Mouse (Mus musculus): ENCODE data around the gene Troap. TPM values are rescaled to one million over a fixed set of nuclear protein-coding genes. Genes with fewer than 3 reads are reported as not detected.
A peak's percentile ranks its signal among the peaks of the same experiment; 100 is the strongest.

Gene Troap
- total RNA-seq, 2 experiments from 2014 or later, result not detected

DNA sequence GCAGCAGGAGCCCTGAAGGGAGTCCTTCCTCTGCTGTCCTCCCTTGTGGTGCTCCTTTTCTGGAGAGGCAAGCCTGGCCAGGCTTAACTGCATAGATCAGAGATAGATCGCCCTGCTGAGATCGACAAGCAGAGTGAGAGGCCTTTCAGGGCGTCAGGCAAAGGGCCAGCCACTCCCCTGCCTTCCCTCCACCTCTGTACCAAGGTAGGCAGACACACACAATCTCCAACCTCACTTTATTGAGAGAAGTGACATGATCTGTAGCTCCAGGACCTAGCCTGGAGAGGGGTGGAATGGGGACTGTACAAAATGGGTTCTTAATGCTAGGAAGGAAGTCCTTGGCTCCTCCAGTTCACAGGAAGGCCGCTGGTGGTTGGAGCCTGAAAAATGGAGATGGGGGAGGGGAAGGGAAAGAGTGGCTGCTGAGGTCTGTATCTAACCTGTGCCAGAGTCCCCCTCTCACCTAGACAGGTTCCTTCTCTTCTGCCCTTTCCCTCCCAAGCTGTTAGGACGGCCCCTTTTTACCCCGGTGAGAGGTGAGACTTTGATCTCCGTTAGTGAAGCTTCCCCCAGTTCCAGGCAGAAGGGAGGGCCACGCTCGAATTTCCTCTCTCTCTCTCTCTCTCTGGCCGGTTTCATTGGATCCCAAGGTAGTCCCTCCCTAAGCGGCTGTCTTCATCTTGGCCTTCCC lies 9.6 kb downstream of the Troap start:
- DNase-seq (ENCODE audit: low spot score in 2 of 2), result no peak

DNA sequence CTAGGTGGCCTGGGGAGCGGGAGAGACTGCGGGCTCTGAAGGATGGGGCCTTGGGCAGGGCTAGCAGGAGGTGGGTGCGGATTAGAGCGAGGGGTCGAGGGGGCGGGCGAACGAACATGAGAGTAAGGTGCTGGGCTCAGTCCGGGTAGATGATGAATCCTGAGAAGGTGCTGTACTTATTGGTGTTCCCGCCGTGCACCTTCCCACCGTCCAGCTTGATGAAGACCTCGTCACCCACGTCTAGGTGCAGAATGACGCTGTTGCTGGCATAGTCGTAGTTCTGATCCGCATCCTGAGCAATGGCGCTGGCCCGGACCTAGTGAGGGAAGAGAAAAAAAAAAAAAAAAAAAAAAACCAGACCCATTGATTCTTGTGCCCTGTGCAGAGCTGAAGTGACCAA lies 10.2 kb downstream of the Troap start:
- DNase-seq (ENCODE audit: low spot score in 2 of 2), result no peak

- DNase-seq (ENCODE audit: low spot score in 2 of 2), result no peak
Observed at GRCm38 (mm10) chr15:99085997-99086396, 11.6 kb downstream of the Troap start.

DNA sequence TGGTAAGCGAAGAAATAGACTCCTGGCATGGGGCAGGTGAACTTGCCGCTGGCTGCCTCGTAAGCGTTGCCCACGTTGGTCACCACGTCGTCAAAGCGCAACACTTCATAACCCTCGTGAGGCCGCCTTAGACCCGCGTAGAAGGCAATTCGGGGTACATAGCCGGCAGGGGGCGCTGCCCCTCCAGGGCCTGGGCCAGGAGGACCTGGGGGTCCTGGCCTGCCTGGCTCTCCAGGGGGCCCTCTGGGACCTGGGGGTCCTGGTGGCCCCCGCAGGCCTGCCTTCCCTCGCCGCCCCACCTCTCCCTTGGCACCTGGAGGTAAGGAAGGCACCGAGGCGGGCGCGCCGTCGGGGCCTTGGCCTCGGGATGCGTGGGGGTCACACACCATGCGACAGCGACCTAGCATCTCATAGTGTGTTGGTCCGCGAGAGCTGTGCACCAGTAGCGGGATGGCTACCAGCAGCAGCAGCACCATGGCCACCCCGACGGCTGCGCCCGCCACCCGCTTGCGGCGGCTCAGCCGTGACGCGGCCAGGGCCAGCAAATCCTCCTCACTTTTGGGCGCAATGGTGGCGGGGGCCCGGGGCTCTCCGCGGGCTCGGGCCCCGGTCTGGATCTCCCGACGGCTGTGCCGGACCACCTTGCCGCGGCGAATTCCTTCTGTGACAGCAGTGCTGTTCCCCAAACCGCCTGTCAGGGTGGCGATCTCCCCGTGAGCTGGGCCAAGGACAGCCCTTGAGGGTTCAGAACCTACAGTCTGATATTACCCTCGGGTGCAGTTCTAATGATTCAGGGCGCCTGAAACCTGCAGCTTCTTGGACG lies 13.1 kb downstream of the Troap start, which contains the start of gene C1ql4:
Gene C1ql4, minus strand, starts transcription at position 565 of the 823 bp plus-strand sequence.
- DNase-seq (ENCODE audit: low spot score in 2 of 2), result peak in 1 of 2 experiments; percentile 43

- DNase-seq (ENCODE audit: low spot score in 2 of 2), result peak; percentile 73 to 81
Observed at GRCm38 (mm10) chr15:99088292-99088691, 13.9 kb downstream of the Troap start.

DNA sequence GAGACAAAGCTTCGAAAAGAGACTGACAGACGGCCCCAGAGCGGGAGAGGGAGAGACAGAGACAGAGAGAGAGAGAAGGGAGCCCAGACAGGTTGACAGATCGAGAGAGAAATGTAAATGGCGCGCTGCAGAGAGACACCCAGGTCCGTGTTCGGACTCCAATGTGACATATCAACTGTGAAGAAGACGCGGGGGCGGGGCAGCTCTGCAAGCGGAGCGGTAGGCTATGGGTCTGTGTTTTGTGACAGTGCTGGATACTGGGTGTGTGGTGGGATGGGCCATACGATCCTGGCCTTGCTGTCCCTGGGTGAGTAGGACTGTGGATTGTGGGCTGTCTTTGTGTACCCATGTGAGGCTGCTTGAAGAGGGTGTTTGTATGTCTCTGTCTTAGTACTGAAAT lies 14.7 kb downstream of the Troap start:
- DNase-seq (ENCODE audit: low spot score in 2 of 2), result no peak

DNA sequence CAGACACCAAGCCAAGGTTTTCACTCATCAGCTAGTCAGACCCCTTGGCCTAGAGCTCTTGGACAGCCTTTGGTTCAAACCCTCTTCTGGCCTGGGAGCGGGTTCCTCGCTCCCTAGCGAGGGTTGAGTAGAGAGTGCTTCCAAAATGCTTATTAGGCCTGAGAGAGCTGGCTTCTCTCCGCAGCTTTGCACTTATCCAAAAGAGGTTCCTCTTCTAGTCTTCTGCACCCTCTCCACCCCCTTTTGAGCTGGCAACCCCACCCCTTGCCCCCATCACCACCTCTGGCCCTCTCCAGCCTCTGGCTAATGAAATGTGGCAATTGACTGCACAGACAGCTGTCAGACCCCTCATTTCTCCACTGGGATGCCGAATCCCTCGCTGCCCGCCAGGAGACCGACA lies 18.5 kb downstream of the Troap start, which contains the start of gene Dnajc22:
Gene Dnajc22, plus strand, starts transcription at position 301 of the 400 bp plus-strand sequence.
- DNase-seq (ENCODE audit: low spot score in 2 of 2), result no peak

DNA sequence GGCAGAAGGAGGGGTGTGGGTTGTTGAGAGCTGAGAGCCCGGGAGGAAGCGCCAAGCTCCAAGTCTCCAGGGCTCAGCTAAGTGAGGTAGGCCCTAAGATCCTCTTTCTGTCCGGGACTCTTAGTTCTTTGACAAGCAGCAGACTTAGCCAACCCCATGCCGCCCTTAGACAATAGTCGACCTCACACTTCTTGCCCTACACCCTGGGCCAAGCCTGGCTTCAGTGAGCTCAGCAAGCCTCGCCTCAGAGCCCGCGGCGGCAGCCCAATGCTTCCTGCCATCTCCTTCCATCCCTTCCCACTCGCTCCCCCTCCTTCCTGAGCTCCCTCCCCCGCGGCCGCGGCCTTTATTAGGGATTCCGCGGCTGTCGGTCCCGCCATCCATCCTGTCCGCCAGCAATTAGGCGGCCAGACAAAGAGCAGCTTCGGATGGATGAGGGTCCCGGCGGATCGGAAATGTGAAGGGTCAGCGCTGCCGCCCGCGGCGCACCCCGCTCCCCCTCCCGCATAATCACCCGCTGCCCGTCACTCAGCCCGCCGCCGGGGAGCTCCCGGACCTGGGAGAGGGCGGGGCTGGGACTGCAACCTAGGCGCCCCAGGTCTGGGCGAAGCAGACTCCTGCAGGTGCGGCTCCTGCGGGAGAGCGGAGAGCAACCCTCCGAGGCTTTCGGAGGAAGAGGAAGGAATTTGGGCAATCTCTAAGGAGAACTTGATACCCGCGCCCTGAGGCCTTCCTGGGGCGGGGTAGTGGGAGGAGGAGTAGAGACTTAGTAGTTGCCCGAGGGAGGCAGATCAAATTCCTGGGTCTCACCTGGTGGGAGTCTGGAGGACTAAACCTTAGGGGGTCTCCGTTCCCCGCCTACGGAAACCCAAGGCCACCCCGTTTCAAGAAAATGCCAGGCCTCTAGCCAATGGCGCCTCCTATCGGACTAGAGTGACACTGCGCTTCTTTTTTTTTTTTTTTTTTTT lies 19.2 kb downstream of the Troap start:
- no peak for DNase-seq (ENCODE audit: low spot score in 2 of 2)

GRCm38 (mm10) chr15:99094631-99095270 lies 20.4 kb downstream of the Troap start:
- DNase-seq (ENCODE audit: low spot score in 2 of 2), result no peak

- DNase-seq (ENCODE audit: low spot score in 2 of 2), result no peak
Observed at GRCm38 (mm10) chr15:99095356-99095755, 21.0 kb downstream of the Troap start.

- DNase-seq (ENCODE audit: low spot score in 2 of 2), result no peak
Observed at GRCm38 (mm10) chr15:99096061-99096793, 21.9 kb downstream of the Troap start.

- peak in 1 of 2 experiments; percentile 43 for DNase-seq (ENCODE audit: low spot score in 2 of 2)
Observed at GRCm38 (mm10) chr15:99096831-99097500, 22.6 kb downstream of the Troap start.

DNA sequence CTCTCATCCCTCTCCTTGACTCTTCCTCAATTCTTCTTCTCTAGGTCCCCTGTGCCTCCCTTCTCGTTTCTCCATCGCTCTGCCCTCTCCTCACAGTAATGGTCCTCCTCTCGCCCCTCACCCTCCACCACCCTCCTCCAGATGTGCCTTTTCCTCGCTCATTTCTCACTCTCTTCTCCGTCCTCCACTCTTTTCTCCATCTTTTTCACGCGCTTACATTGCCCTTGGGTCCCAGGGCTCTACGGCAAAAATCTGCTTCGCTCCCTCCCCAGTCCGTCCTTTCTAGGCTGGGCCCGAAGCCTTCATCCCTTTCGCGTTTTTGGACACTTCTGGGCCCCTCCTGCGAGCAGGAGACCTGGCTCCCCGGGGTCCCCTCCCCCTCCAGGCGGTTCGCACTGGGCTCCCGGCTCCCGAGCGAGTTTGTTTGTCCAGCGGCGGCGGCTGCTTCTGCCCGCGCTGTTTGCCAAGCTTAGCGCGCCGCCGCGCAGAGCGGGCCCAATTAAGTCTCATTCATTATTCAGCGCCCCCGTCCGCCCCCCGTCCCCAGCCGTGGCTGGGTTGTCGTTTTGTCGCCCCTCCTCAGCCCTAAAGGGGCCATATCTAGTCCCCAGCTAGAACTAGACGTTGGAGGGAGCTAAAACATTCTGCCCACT lies 23.6 kb downstream of the Troap start:
- no peak for DNase-seq (ENCODE audit: low spot score in 2 of 2)

GRCm38 (mm10) chr15:99098493-99098861 lies 24.1 kb downstream of the Troap start:
- DNase-seq (ENCODE audit: low spot score in 2 of 2), result no peak

DNA sequence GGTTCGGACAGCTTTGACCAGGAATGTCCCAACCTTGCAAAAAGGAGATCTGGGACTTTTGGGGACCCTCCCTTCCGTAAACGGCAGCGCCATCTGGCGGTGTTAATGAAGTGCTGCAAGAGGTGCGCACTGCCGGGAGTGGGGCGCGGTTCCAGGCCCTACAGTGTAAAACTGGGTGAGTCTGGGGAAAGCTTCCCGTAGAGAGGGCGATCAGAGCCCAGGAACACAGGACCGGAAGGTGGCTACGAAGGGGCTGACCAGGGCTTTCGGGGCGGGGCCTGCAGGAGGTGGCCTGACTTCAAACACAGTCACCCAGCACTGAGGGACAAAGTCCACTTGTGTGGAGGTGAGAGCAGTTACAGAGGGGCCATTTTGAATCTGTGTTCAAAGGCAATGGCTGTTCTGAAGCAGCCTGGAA lies 24.8 kb downstream of the Troap start:
- DNase-seq (ENCODE audit: low spot score in 2 of 2), result peak; percentile 42 to 61

DNA sequence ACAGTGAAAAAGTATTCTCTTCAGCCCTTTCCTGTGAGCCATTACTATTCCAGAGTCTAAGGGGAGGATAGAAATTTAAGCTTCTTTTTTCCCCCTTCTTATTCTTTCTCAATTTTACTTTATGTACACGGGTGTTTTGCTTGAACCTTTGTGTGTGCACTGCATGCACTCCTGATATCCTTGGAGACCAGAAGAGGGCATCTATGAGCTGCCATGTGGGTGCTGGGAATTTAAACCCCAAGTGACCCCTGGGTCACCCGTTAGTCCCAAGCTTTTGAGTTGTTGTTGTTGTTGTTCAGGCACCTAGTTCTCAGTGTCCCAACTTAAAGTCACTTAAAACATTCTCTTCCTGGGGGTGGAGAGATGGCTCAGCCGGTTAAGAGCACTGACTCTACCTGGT lies 25.6 kb downstream of the Troap start:
- no peak for DNase-seq (ENCODE audit: low spot score in 2 of 2)

DNA sequence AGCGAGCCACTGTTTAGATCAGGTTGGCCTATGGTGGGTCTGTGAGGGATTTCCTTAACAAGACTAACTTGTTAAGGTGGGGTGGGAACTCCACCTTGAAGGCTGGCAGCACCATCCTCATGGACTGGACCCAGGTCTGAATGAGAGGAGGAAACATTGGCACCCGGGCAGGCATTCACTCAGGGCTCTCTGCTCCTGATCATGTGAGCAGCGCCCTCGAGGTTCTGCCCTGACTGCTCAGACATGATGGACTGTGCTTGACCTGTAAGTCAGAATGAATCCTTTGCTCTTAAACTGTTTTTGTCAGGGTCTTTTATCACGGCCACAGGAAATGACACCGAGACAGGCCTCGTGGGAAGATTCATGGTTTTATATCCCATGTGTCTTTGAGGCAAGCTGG lies 30.9 kb downstream of the Troap start:
- no peak for DNase-seq (ENCODE audit: low spot score in 2 of 2)

DNA sequence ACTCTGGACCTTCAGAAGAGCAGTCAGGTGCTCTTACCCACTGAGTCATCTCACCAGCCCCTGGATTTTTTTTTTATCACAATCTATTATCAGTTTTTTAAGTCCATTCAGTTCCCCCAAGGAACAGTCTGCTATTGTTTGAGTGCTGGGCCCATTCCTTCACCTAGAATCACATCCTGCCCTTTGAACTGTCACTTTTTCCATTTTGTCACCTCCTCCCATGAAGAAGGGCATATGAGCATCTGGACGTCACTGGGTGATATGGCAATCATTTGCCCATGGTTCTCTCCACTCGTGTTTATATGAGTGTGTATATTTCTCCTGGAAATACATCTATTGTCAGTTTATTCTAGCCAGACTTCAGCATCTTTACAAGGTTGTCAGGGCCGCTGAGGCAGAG lies 33.5 kb downstream of the Troap start:
- DNase-seq (ENCODE audit: low spot score in 2 of 2), result no peak

GRCm38 (mm10) chr15:99111139-99111538 lies 36.8 kb downstream of the Troap start:
- DNase-seq (ENCODE audit: low spot score in 2 of 2), result no peak

Data from adrenal gland, adult 18-20 months (tissue).